Comparison of ENCODE assay signal across 8 mouse cellular contexts in genomic region chr4:41097871-41098576, GRCm38 (mm10). TPM values are rescaled to one million over a fixed set of nuclear protein-coding genes. Genes with fewer than 3 reads are reported as not detected.
DNase-seq lines count a peak whose midpoint lies in the region; ATAC-seq and TF ChIP-seq lines count a peak whose summit lies in the region.

Gene Aqp3 (minus strand): TSS chr4:41098183.

- H3K36me3 ChIP-seq in embryonic facial prominence, embryonic 11.5 days (replicated peaks; ENCODE audit: control insufficient read depth, insufficient read depth, low read depth, low read length) = no peaks in the 10 kb centered on the region
- no peaks in the 10 kb centered on the region for H3K36me3 ChIP-seq in hindbrain, embryonic 15.5 days
- H3K36me3 ChIP-seq in liver, adult 2 months (ENCODE audit: control insufficient read depth, insufficient read depth, low read length) = no peaks in the 10 kb centered on the region
- H3K36me3 ChIP-seq in midbrain, embryonic 16.5 days (ENCODE audit: control insufficient read depth, insufficient read depth, low read length) = no peaks in the 10 kb centered on the region

- 0 out of 2 replicates have a peak, but pooled peaks have one; percentile 8 for ATAC-seq in embryonic facial prominence, embryonic 11.5 days (replicated peaks; ENCODE audit: insufficient number of reproducible peaks, low FRiP score, low TSS enrichment, low read depth)
- ATAC-seq in hindbrain, embryonic 15.5 days (ENCODE audit: low FRiP score, low read depth) = peak; percentile 69
- peak; percentile 63 for ATAC-seq in midbrain, embryonic 16.5 days

- no peak within 1 kb of the TSS for H3K27ac ChIP-seq in embryonic facial prominence, embryonic 11.5 days (replicated peaks; ENCODE audit: low read depth, low read length)
- H3K27ac ChIP-seq in hindbrain, embryonic 15.5 days (replicated peaks) = no peak within 1 kb of the TSS
- H3K27ac ChIP-seq in liver, adult 2 months (replicated peaks; ENCODE audit: insufficient read depth, low read depth, low read length) = no peak within 1 kb of the TSS
- no peak within 1 kb of the TSS for H3K27ac ChIP-seq in midbrain, embryonic 16.5 days (ENCODE audit: low read length)

- peak; percentile 59 for DNase-seq in left cerebral cortex, postnatal 4 days
- no peak for DNase-seq in left cerebral cortex, adult 8-10 months (ENCODE audit: low spot score in 2 of 2)
- peak; percentile 26 for DNase-seq in embryonic facial prominence, embryonic 11.5 days (ENCODE audit: low spot score)
- DNase-seq in liver, adult 2 months (ENCODE audit: extremely low read depth, low read depth, low spot score) = no peak
- peak; percentile 70 for DNase-seq in thymus, postnatal 25 days
- no peak for DNase-seq in left cerebral cortex, adult 9 months (ENCODE audit: low spot score in 2 of 2)

- H3K4me1 ChIP-seq in embryonic facial prominence, embryonic 11.5 days (ENCODE audit: control insufficient read depth, insufficient read depth, low read length) = no peaks in the 10 kb centered on the region; the same call in 1 of the 2 replicates
- H3K4me1 ChIP-seq in hindbrain, embryonic 15.5 days (replicated peaks) = peaks cover 13% of the 10 kb centered on the region
- H3K4me1 ChIP-seq in liver, adult 2 months (ENCODE audit: control insufficient read depth, insufficient read depth, low read length) = peaks cover 12% of the 10 kb centered on the region
- H3K4me1 ChIP-seq in midbrain, embryonic 16.5 days (ENCODE audit: control insufficient read depth, insufficient read depth, low read length) = peaks cover 4% of the 10 kb centered on the region

- no peak for TF ChIP-seq CTCF in liver, adult 2 months (IDR thresholded peaks at IDR 0.05; ENCODE audit: low read depth, low read length)

- H3K9me3 ChIP-seq in embryonic facial prominence, embryonic 11.5 days (replicated peaks; ENCODE audit: control insufficient read depth, low read length) = no peaks in the 10 kb centered on the region
- H3K9me3 ChIP-seq in hindbrain, embryonic 15.5 days = no peaks in the 10 kb centered on the region
- H3K9me3 ChIP-seq in midbrain, embryonic 16.5 days (replicated peaks; ENCODE audit: control insufficient read depth, low read length, poor library complexity, severe bottlenecking) = no peaks in the 10 kb centered on the region

- WGBS in embryonic facial prominence, embryonic 11.5 days = 2% methylated on average over 42 of the region's 42 CpGs
- whole genome bisulfite sequencing in hindbrain, embryonic 15.5 days = under 1% methylated on average over 42 of the region's 42 CpGs
- WGBS in liver, adult 2 months = 4% methylated on average over 42 of the region's 42 CpGs
- under 1% methylated on average over 42 of the region's 42 CpGs for WGBS in midbrain, embryonic 16.5 days

- intact Hi-C loops in left cerebral cortex, postnatal 4 days (cut with DNase I) = no loop called here

- H3K79me2 ChIP-seq in liver, adult 2 months (ENCODE audit: control insufficient read depth, insufficient read depth, low read length) = no peaks in the 10 kb centered on the region

- peak within 1 kb of the TSS; percentile 39 for H3K4me3 ChIP-seq in embryonic facial prominence, embryonic 11.5 days (ENCODE audit: low read depth, low read length)
- H3K4me3 ChIP-seq in hindbrain, embryonic 15.5 days = peak within 1 kb of the TSS; percentile 49
- peak within 1 kb of the TSS; percentile 29; the same call in 1 of the 2 replicates for H3K4me3 ChIP-seq in liver, adult 2 months (ENCODE audit: insufficient read depth, low read depth, low read length)
- peak within 1 kb of the TSS; percentile 54 for H3K4me3 ChIP-seq in midbrain, embryonic 16.5 days (ENCODE audit: low read depth, low read length)

- no peak for TF ChIP-seq POLR2A in liver, adult 2 months (IDR thresholded peaks at IDR 0.05; ENCODE audit: extremely low read depth, insufficient read depth, low read length)

- H3K27me3 ChIP-seq in embryonic facial prominence, embryonic 11.5 days (ENCODE audit: control insufficient read depth, insufficient read depth, low read length) = peaks cover 18% of the 10 kb centered on the region
- peaks cover 24% of the 10 kb centered on the region for H3K27me3 ChIP-seq in hindbrain, embryonic 15.5 days
- peaks cover 6% of the 10 kb centered on the region; the same call in 1 of the 2 replicates for H3K27me3 ChIP-seq in liver, adult 2 months (ENCODE audit: control insufficient read depth, insufficient read depth, low read length)
- peaks cover 11% of the 10 kb centered on the region for H3K27me3 ChIP-seq in midbrain, embryonic 16.5 days (ENCODE audit: control insufficient read depth, insufficient read depth, low read depth, low read length)

- peak within 1 kb of the TSS; percentile 39 for H3K9ac ChIP-seq in embryonic facial prominence, embryonic 11.5 days (replicated peaks; ENCODE audit: low read length)
- H3K9ac ChIP-seq in hindbrain, embryonic 15.5 days = peak within 1 kb of the TSS; percentile 57
- H3K9ac ChIP-seq in liver, adult 2 months (ENCODE audit: low read depth, low read length) = no peak within 1 kb of the TSS
- H3K9ac ChIP-seq in midbrain, embryonic 16.5 days (ENCODE audit: low read depth, low read length) = peak within 1 kb of the TSS; percentile 69

- H3K4me2 ChIP-seq in embryonic facial prominence, embryonic 11.5 days (ENCODE audit: low read depth, low read length) = peak within 1 kb of the TSS; percentile 91
- H3K4me2 ChIP-seq in hindbrain, embryonic 15.5 days = peak within 1 kb of the TSS; percentile 99
- peak within 1 kb of the TSS; percentile 96 for H3K4me2 ChIP-seq in midbrain, embryonic 16.5 days (ENCODE audit: low read length)

RNA-seq across cellular contexts. Expression of gene Aqp3, which starts in this region (rescaled TPM):
- total RNA-seq in left cerebral cortex, postnatal 4 days (2021) = under 1 TPM in 1 of 2 experiments, not detected in 1; 0.20 TPM
- total RNA-seq in left cerebral cortex, adult 8-10 months (2022) = not detected
- 1.0 and 1.4 TPM in 2 replicates for polyA plus RNA-seq in embryonic facial prominence, embryonic 11.5 days (2014; fragmentation: Nextera tagmentation; extraction: Ambion mirVana)
- 0.30 and 0.46 TPM in 2 replicates for polyA plus RNA-seq in hindbrain, embryonic 15.5 days (2015; fragmentation: Nextera tagmentation; extraction: Ambion mirVana)
- not detected in 2 replicates for total RNA-seq in liver, adult 2 months (2014; rRNA removed)
- not detected in 2 replicates for polyA plus RNA-seq in liver, adult 2 months (2012; rRNA removed)
- polyA plus RNA-seq in midbrain, embryonic 16.5 days (2015; fragmentation: Nextera tagmentation; extraction: Ambion mirVana) = 0.24 and 0.41 TPM in 2 replicates

Comparison
In these comparisons a context has a peak if more than half of its experiments do, and no peak if none do; other contexts are left out.
1. Peak in DNase-seq in left cerebral cortex, postnatal 4 days; RNA of the gene not detected or under 1 TPM.
2. Peak in ATAC-seq, H3K4me3 ChIP-seq, H3K9ac ChIP-seq and H3K4me2 ChIP-seq in hindbrain, embryonic 15.5 days; RNA of the gene not detected or under 1 TPM.
3. Peak in ATAC-seq, H3K4me3 ChIP-seq, H3K9ac ChIP-seq and H3K4me2 ChIP-seq in midbrain, embryonic 16.5 days; RNA of the gene not detected or under 1 TPM.
4. DNase-seq: peak in embryonic facial prominence, embryonic 11.5 days (single experiment) and thymus, postnatal 25 days (single experiment); none in left cerebral cortex, adult 8-10 months (0 of 2), liver, adult 2 months (single experiment) and left cerebral cortex, adult 9 months (0 of 2).
5. ATAC-seq: peak in every context shown above with its lines; median percentile 69 in hindbrain, embryonic 15.5 days; 63 in midbrain, embryonic 16.5 days; 8 in embryonic facial prominence, embryonic 11.5 days.
6. Peak in every context shown above with its lines, with median percentiles within 50 percentile points of each other: H3K4me2 ChIP-seq and H3K4me3 ChIP-seq.